Mouse (Mus musculus) testis, postnatal 14 days (tissue): ENCODE data around the gene Atg2a.

ENCODE experiments used
- DNase-seq: peaks from one replicate; pipeline ENCODE4 v3.0.0; 2021; ENCODE audit warnings: low spot score

Atg2a gene

DNA sequence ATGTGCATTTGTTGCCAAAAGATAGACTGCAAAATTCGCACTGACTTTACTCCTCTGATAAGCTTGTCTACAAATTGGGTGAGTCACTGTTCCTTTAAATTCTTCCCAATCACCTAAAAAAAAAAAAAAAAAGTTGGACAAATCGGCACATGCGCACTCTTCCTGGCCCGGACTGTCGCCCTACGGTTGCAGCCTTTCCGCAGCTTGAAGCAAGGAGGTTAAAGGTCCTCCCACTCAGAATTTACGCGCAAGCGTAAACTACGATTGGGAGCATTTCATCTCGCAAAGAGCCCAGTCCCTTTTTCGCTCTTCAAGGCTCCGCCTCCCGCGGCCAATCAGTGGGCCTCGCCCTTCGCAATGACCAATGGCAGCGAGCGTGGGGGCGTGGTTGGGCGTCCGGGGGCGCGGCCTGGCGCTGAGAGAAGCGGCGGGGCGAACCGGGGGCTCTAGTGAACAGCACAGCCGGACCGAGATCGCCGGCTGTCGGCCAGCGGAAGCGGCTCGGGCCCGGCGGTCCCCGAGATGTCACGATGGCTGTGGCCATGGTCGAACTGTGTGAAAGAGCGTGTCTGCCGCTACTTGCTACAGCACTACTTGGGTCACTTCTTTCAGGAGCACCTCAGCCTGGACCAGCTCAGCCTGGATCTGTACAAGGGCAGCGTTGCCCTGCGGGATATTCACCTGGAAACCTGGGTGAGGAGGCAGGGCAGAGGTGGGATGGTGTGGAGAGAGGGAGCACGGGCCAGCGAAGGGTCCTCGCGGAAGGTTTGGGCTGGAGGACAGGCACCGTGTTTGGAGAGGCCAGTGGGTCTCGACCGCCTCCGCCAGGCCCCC, at the start of gene Atg2a:
Gene Atg2a (plus strand): TSS at position 395 of the 834 bp plus-strand sequence.
- peak; percentile 99 for DNase-seq

- DNase-seq, result no peak
Observed at GRCm38 (mm10) chr19:6204265-6204664, 37.2 kb upstream of the Atg2a start.

- no peak for DNase-seq
Observed at GRCm38 (mm10) chr19:6206716-6207115, 34.8 kb upstream of the Atg2a start.

GRCm38 (mm10) chr19:6216046-6216705, 25.3 kb upstream of the Atg2a start:
- DNase-seq, result no peak

- no peak for DNase-seq
Observed at GRCm38 (mm10) chr19:6218606-6219005, 22.9 kb upstream of the Atg2a start.

- no peak for DNase-seq
Observed at GRCm38 (mm10) chr19:6226135-6226534, 15.3 kb upstream of the Atg2a start, which contains the start of gene Gpha2. Gene Gpha2 (plus strand): TSS chr19:6226380.

- DNase-seq, result no peak
Observed at GRCm38 (mm10) chr19:6226763-6227162, 14.7 kb upstream of the Atg2a start.

- no peak for DNase-seq
Observed at GRCm38 (mm10) chr19:6227864-6228263, 13.6 kb upstream of the Atg2a start.

DNA sequence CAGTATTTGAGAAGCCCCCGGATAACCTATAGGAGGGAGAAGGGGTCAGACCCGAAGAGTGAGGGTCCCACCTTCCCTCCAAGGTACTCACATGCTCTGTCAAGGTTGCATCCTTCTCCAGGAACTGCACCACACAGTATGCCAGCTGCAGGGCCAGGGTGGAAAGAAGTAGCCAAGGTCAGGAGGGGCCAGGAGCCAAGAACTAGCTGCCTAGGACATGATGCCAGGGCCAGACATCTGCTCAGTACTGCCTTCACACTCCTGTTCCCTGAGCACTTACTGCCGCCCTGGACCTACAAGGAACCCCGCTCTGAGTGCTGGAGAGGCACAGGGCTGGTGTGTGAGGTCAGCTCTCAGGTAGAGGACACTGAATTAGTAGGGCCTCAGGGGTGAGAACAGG, 11.1 kb upstream of the Atg2a start:
- peak; percentile 47 for DNase-seq

- no peak for DNase-seq
Observed at GRCm38 (mm10) chr19:6231036-6231435, 10.4 kb upstream of the Atg2a start.

- peak; percentile 9 for DNase-seq
Observed at GRCm38 (mm10) chr19:6233647-6234046, 7.8 kb upstream of the Atg2a start.

GRCm38 (mm10) chr19:6234337-6235083, 7.0 kb upstream of the Atg2a start:
- DNase-seq, result no peak

DNA sequence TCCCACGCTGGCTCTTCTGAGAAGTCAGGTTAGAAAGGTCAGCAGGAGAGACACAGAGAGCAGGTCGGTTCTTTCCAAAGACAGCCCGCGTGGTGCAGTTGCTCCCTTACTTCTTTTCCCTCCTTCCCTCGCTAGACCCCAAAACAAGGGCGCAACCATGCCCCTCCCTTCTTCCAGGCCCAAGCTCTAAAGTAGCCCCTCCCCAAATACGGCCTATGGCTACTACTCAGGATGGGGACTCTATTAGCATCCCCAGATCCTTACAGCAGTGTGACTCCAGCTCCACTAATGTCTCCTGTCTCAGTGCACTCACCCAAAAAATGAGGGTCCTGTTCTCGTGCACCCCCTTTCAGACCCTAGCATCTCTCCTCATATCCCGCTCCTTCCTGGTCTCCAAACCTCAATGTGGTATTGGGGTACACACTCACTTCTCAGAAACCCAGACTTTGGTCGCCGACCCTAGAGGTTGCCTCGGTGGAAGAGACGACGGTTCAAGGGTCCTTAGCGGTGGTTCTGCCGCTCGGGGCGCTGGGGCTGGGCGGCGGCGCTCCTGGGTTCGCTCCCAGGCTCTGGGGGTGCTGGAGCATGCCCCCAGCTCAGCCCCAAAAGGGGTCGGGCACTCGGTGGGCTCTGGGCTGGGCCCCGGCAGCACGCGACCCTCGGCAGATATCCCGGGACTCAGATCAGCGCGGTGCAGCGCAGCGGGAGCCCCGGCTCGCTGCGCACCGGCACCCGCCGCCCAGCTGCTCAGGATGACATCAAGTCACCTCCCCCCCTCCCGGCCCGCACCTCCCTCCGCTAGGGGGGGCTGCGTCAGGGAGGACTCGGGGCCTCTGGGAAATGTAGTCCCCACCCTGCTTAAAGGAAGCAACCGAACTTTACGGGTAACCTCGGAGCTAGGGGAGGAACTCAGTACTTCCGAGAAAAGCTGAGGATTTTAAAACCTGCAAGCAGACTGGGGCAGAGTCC, 6.1 kb upstream of the Atg2a start, which contains the start of gene Ppp2r5b:
Gene Ppp2r5b (minus strand): TSS at position 789 of the 969 bp plus-strand sequence.
- peak; percentile 92 for DNase-seq

GRCm38 (mm10) chr19:6236053-6236441, 5.4 kb upstream of the Atg2a start:
- DNase-seq, result peak; percentile 87

GRCm38 (mm10) chr19:6236842-6237241, 4.6 kb upstream of the Atg2a start:
- DNase-seq, result no peak

DNA sequence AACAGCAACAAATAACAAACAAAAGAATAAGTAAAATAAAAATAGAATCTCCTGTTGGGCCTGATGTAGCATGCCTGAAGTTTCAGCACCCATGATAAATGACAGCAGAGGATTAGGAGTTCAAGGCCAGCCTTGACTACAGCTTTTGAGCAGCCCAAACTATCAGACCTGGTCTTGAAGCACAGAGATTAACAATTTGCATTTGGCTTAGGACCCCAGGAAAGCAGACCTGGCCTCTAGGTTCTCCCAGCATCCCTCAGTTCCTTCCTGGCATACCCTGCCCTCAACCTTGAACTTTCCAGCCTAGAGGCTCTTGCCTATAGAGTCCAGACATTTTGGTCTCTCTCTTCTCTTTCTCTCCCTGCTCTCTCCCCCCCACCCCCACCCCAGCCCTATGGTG, 2.7 kb upstream of the Atg2a start:
- DNase-seq, result no peak

GRCm38 (mm10) chr19:6240136-6240535, 1.3 kb upstream of the Atg2a start:
- no peak for DNase-seq

GRCm38 (mm10) chr19:6240725-6241124, 743 bp upstream of the Atg2a start:
- no peak for DNase-seq

DNA sequence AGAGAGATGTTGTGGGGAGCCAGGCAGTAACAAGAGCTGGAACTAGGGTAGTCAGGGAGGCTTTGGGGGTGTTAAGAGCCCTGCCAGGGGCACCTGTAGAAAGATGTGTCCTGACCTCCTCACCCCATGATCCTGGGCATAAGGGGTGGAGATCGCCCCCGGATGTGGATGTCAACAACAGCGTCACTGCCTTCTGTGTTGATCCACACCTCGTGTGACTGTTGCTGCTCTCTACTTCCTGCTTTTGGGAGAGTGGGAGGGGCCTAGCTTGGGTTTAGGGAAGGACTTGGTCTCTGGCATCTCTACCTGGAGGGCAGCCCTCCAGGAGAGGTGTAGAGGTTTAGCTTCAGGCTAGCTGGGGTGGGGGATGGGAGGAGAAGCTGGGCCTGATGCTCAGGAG, 813 bp downstream of the Atg2a start:
- DNase-seq, result peak; percentile 64

DNA sequence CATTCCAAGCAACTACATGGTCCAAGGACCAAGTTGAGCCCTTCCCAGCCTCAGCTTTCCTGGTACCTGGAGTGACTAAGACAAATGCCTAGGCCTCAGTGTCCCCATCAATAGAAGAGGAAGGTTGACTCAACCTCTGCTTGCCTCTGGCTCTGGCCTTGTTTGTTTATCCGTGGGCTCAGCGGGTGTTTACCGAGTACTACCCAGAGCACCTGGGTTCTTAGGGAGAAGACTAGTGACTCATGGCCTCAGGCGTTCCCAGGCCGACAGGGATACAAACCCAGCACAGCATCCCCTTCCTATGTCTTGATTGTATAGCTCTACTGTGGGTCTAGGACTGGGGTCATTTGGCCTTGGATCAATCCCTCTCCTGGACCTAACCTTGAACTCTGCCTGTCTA, 1.8 kb downstream of the Atg2a start:
- no peak for DNase-seq

DNA sequence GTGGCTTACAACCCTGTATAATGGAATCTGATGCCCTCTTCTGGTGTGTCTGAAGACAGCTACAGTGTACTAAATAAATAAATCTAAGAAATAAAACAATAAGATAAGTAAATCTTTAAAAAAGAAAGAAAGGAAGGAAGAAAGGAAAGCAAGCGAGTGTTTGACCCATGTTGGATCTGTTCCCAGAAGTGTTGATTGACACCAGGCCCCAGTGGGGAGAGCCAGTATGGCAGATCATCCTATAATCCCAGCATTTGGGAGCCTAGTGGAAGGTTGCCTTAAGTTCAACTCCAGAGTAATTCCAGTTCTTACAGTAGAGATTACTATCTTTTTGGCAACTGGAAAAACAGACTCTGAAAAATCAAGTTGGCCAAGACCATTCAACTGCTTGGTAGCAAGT, 4.3 kb downstream of the Atg2a start:
- DNase-seq, result no peak
